Comparison of ENCODE assay signal across 7 mouse cellular contexts in genomic region chr10:61275669-61276110, GRCm38 (mm10). TPM values are rescaled to one million over a fixed set of nuclear protein-coding genes. Genes with fewer than 3 reads are reported as not detected.
DNase-seq lines count a peak whose midpoint lies in the region; ATAC-seq and TF ChIP-seq lines count a peak whose summit lies in the region.

No protein-coding gene starts in this region.

- peak overlapping the region; percentile 16; the same call in 1 of the 2 replicates for H3K4me2 ChIP-seq in heart, embryonic 16.5 days (ENCODE audit: low read depth, low read length)
- no peak overlapping the region; the same call in 1 of the 2 replicates for H3K4me2 ChIP-seq in limb, embryonic 11.5 days (ENCODE audit: low read depth, severe bottlenecking)
- H3K4me2 ChIP-seq in myocyte (ENCODE audit: low read depth), result peak overlapping the region; percentile 51

- ATAC-seq in heart, embryonic 16.5 days (replicated peaks; ENCODE audit: extremely low read depth, insufficient read depth, low FRiP score), result no peak
- ATAC-seq in limb, embryonic 11.5 days (ENCODE audit: insufficient number of reproducible peaks, low FRiP score, low TSS enrichment, low read depth), result peak; percentile 52; the same call in 1 of the 2 replicates

- H3K9me3 ChIP-seq in heart, embryonic 16.5 days (replicated peaks; ENCODE audit: control insufficient read depth, low read length), result no peaks in the 10 kb centered on the region
- H3K9me3 ChIP-seq in limb, embryonic 11.5 days (ENCODE audit: control insufficient read depth, low read length), result no peaks in the 10 kb centered on the region

- H3ac ChIP-seq in myocyte (ENCODE audit: control insufficient read depth, insufficient read length), result no peak overlapping the region

- H3K4me1 ChIP-seq in heart, embryonic 16.5 days (ENCODE audit: control insufficient read depth, insufficient read depth, low read length), result peaks cover 14% of the 10 kb centered on the region
- H3K4me1 ChIP-seq in limb, embryonic 11.5 days (ENCODE audit: control insufficient read depth, insufficient read depth, low read length), result peaks cover 7% of the 10 kb centered on the region; the same call in 1 of the 2 replicates

- H3K36me3 ChIP-seq in heart, embryonic 16.5 days (ENCODE audit: control insufficient read depth, insufficient read depth), result no peaks in the 10 kb centered on the region
- H3K36me3 ChIP-seq in limb, embryonic 11.5 days (ENCODE audit: control insufficient read depth, insufficient read depth, low read length), result no peaks in the 10 kb centered on the region
- no peaks in the 10 kb centered on the region for H3K36me3 ChIP-seq in myocyte (ENCODE audit: control insufficient read depth, insufficient read depth)

- H3K27me3 ChIP-seq in heart, embryonic 16.5 days (ENCODE audit: control insufficient read depth, insufficient read depth, low read length), result peaks cover 5% of the 10 kb centered on the region; the same call in 1 of the 2 replicates
- H3K27me3 ChIP-seq in limb, embryonic 11.5 days (ENCODE audit: control insufficient read depth, insufficient read depth, low read length), result no peaks in the 10 kb centered on the region
- H3K27me3 ChIP-seq in myocyte (ENCODE audit: control insufficient read depth, insufficient read depth, insufficient read length), result no peaks in the 10 kb centered on the region

- peak overlapping the region; percentile 21; the same call in 1 of the 2 replicates for H3K9ac ChIP-seq in heart, embryonic 16.5 days (ENCODE audit: low read length)
- no peak overlapping the region for H3K9ac ChIP-seq in limb, embryonic 11.5 days (ENCODE audit: low read length)

- no peaks in the 10 kb centered on the region for H3K79me2 ChIP-seq in myocyte (ENCODE audit: control insufficient read depth, insufficient read depth)

- WGBS in heart, embryonic 16.5 days, result under 1% methylated on average over 5 of the region's 5 CpGs
- WGBS in limb, embryonic 11.5 days, result 7% methylated on average over 5 of the region's 5 CpGs

- peak; percentile 90 for DNase-seq in 3T3-L1 (ENCODE audit: low read depth, low spot score)
- DNase-seq in B cell, adult 2 months, result peak; percentile 11 to 19
- peak; percentile 60 to 65 for DNase-seq in cerebellum, postnatal 10 days
- DNase-seq in limb, embryonic 11.5 days (ENCODE audit: low spot score), result peak; percentile 63
- DNase-seq in right cerebral cortex, postnatal 4 days, result no peak

- TF ChIP-seq POLR2A in myocyte (IDR thresholded peaks at IDR 0.05; ENCODE audit: insufficient read length, low read depth), result no peak

- no peak overlapping the region for H3K4me3 ChIP-seq in heart, embryonic 16.5 days (ENCODE audit: low read length)
- no peak overlapping the region for H3K4me3 ChIP-seq in limb, embryonic 11.5 days (ENCODE audit: low read depth, low read length)
- no peak overlapping the region for H3K4me3 ChIP-seq in myocyte

- no peak overlapping the region for H3K27ac ChIP-seq in heart, embryonic 16.5 days (ENCODE audit: low read length)
- H3K27ac ChIP-seq in limb, embryonic 11.5 days (replicated peaks; ENCODE audit: low read depth, low read length), result no peak overlapping the region

TF ChIP-seq in myocyte, 11 proteins besides CTCF, POLR2A, EP300 and RAD21:
- TF ChIP-seq TCF3 (IDR thresholded peaks at IDR 0.05; ENCODE audit: insufficient read length, low read depth) (no peak), POLR2AphosphoS2 (IDR thresholded peaks at IDR 0.05; ENCODE audit: insufficient read length, low read depth) (no peak), MYOG (IDR thresholded peaks at IDR 0.05; ENCODE audit: control insufficient read depth in 1 of 3, insufficient read depth in 1 of 3, insufficient read length in 2 of 3, low read depth in 2 of 3) (peak in 1 of 3 experiments; percentile 78), TCF12 (IDR thresholded peaks at IDR 0.05; ENCODE audit: insufficient read depth, poor library complexity, severe bottlenecking) (no peak), E2F4 (IDR thresholded peaks at IDR 0.05; ENCODE audit: insufficient read depth) (no peak), REST (IDR thresholded peaks at IDR 0.05; ENCODE audit: insufficient read depth, insufficient read length) (no peak), SRF (IDR thresholded peaks at IDR 0.05; ENCODE audit: control insufficient read depth, insufficient read length, low read depth) (no peak), MYOD1 (IDR thresholded peaks at IDR 0.05; ENCODE audit: control insufficient read depth in 1 of 3, insufficient read length in 2 of 3, low read depth in 2 of 3) (peak in 1 of 3 experiments; percentile 45), USF1 (IDR thresholded peaks at IDR 0.05; ENCODE audit: low read depth) (no peak), CEBPB (IDR thresholded peaks at IDR 0.05; ENCODE audit: insufficient read depth, poor library complexity, severe bottlenecking) (no peak), MAX (IDR thresholded peaks at IDR 0.05; ENCODE audit: low read depth) (no peak)

RNA-seq across cellular contexts. Expression of gene Adamts14, which starts 2.5 kb away (rescaled TPM):
- 1.8 TPM in 2 replicates for polyA plus RNA-seq in heart, embryonic 16.5 days (2015; fragmentation: Nextera tagmentation; extraction: Ambion mirVana)
- polyA plus RNA-seq in limb, embryonic 11.5 days (2014; fragmentation: Nextera tagmentation; extraction: Ambion mirVana), result 0.55 and 0.88 TPM in 2 replicates
- 31.0 TPM for polyA plus RNA-seq in myocyte (2012; fragmentation: generic; extraction: Trizol)

RNA-seq across cellular contexts. Expression of gene Prf1, which starts 21.9 kb away (rescaled TPM):
- 0.13 TPM in 1 of 2 replicates, not detected in the other for polyA plus RNA-seq in heart, embryonic 16.5 days (2015; fragmentation: Nextera tagmentation; extraction: Ambion mirVana)
- 0.10 TPM in 1 of 2 replicates, not detected in the other for polyA plus RNA-seq in limb, embryonic 11.5 days (2014; fragmentation: Nextera tagmentation; extraction: Ambion mirVana)
- polyA plus RNA-seq in myocyte (2012; fragmentation: generic; extraction: Trizol), result 0.01 TPM

Comparison
In these comparisons a context has a peak if more than half of its experiments do, and no peak if none do; other contexts are left out.
1. RNA of gene Adamts14, which starts 2.5 kb away (polyA plus RNA-seq): 31.0 TPM in myocyte (single experiment); 1.8 TPM in heart, embryonic 16.5 days and 0.55 to 0.88 TPM in limb, embryonic 11.5 days; every median in the first group is over 10 times any median in the second.